Mouse (Mus musculus) liver, embryonic 12.5 days (tissue): Measurements from ENCODE around the gene Ide. TPM values are rescaled to one million over a fixed set of nuclear protein-coding genes. Genes with fewer than 3 reads are reported as not detected.

ENCODE experiments used
- ATAC-seq: fragments of 200-750 bp; cut with Nextera tagmentation; 2 replicates; pipeline ENCODE4 v1.8.0; 2017; ENCODE audit warnings: moderate number of reproducible peaks, mild to moderate bottlenecking, moderate library complexity
- H3K27ac ChIP-seq: fragments of 300-500 bp; sonication (generic); 2 replicates; pipeline ENCODE4 v1.5.1; 2016; ENCODE audit warnings: mild to moderate bottlenecking
- H3K27me3 ChIP-seq: fragments of 300-500 bp; sonication (generic); replicated peaks from 2 replicates; pipeline ENCODE4 v1.6.1; 2016; ENCODE audit warnings: mild to moderate bottlenecking, moderate library complexity
- H3K36me3 ChIP-seq: fragments of 300-500 bp; sonication (generic); 2 replicates; pipeline ENCODE4 v1.6.1; 2016; ENCODE audit warnings: mild to moderate bottlenecking, moderate library complexity
- H3K4me1 ChIP-seq: fragments of 300-500 bp; sonication (generic); 2 replicates; pipeline ENCODE4 v1.6.1; 2016
- H3K4me2 ChIP-seq: fragments of 300-500 bp; sonication (generic); 2 replicates; pipeline ENCODE4 v1.6.1; 2016; ENCODE audit warnings: mild to moderate bottlenecking, moderate library complexity
- H3K4me3 ChIP-seq: fragments of 300-500 bp; sonication (generic); 2 replicates; pipeline ENCODE4 v1.5.1; 2016; ENCODE audit warnings: mild to moderate bottlenecking, moderate library complexity
- H3K9ac ChIP-seq: fragments of 300-500 bp; sonication (generic); 2 replicates; pipeline ENCODE4 v1.6.1; 2016; ENCODE audit warnings: mild to moderate bottlenecking, moderate library complexity
- H3K9me3 ChIP-seq: fragments of 300-500 bp; sonication (generic); replicated peaks from 2 replicates; pipeline ENCODE4 v1.6.1; 2016; ENCODE audit warnings: mild to moderate bottlenecking, moderate library complexity
- WGBS: fragments of 180-500 bp; shearing (Covaris S2); methylation state at CpG from one replicate; pipeline ENCODE4 v1.1.7; 2016; ENCODE audit not compliant: insufficient replicate concordance; 5-methylcytosine and 5-hydroxymethylcytosine counted together
- polyA plus RNA-seq: library from polyadenylated mRNA; unstranded; fragments of >200 nt; fragmentation: Nextera tagmentation; extraction: Ambion mirVana; gene quantifications from 2 replicates; pipeline ENCODE4 v1.2.1, GENCODE M21; 2016

Ide gene
- polyA plus RNA-seq, 1 experiment from 2014 or later, result 54.2 TPM

DNA sequence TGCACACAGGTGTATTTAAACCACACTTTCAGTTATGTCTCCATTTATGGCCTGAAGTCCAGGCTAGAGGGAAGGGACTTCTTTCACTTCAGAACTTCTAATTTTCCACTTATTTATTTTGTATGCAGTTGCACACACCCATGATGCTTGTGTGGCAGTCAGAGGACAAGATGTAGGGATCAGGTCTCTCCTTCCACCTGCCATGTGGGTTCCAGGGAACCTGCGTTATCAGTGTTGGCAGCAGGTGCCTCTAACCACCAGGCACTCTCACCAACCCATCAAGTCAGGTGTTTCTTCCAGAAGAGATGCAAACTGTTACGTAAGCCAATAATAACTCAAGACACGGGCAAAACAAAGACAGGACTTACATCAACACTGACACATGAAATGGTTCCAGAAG lies 35.9 kb downstream of the Ide start:
- peaks cover 29% of the 10 kb centered on the region for H3K36me3 ChIP-seq
- ATAC-seq, result no peak
- H3K4me2 ChIP-seq, result no peak overlapping the region
- no peaks in the 10 kb centered on the region for H3K27me3 ChIP-seq
- no peak overlapping the region for H3K27ac ChIP-seq
- 84% methylated on average over 3 of the region's 3 CpGs for WGBS
- H3K9ac ChIP-seq, result no peak overlapping the region
- no peaks in the 10 kb centered on the region for H3K9me3 ChIP-seq
- H3K4me3 ChIP-seq, result no peak overlapping the region
- H3K4me1 ChIP-seq, result no peaks in the 10 kb centered on the region

DNA sequence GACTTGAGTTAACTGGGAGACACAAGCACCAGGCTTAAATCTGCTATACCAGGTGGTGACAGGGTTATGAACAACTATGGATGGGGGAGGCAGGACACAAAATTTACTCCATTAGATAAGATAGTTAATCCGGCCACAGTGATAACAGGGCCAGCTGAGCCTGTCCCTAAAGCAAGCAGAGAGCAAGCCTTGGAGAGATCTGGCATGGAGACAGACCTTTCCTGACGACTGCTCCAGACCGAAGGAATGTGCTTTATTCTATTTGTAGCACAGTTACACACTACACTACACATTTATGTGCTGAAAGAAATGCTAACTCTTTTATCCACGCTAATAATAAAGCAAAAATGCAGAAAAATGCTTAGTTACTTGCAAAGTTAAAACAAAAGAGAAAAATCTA lies 46.0 kb downstream of the Ide start:
- no peaks in the 10 kb centered on the region for H3K4me1 ChIP-seq
- no peak for ATAC-seq
- no peaks in the 10 kb centered on the region for H3K9me3 ChIP-seq
- no peak overlapping the region for H3K4me2 ChIP-seq
- no peak overlapping the region for H3K9ac ChIP-seq
- peaks cover 35% of the 10 kb centered on the region for H3K36me3 ChIP-seq
- H3K27me3 ChIP-seq, result no peaks in the 10 kb centered on the region
- no peak overlapping the region for H3K27ac ChIP-seq
- H3K4me3 ChIP-seq, result no peak overlapping the region
- WGBS, result 66% methylated on average over 4 of the region's 4 CpGs

DNA sequence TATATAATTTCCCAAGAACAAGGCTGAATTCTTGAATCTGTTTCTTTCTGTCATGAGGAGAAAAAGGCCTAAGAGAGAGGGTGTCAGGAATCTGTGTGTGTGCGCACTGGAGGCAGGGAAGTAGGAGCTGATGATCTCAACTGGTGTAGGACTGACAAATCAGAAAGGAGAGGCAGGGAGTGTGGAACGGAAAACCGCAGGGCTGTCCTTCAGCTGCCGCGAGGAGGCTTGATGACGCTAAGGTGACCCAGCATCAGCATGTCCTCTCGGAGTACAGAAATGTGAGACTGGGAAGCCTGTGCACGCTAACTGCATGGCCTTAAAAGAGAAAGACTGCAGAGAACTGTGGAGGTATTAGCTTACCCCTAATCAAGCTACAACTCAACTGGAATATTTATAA lies 46.7 kb downstream of the Ide start:
- Histone ChIP-seq H3K4me1 (no peaks in the 10 kb centered on the region), H3K4me3 (no peak overlapping the region), H3K9ac (no peak overlapping the region), H3K27me3 (no peaks in the 10 kb centered on the region), H3K9me3 (no peaks in the 10 kb centered on the region), H3K36me3 (peaks cover 37% of the 10 kb centered on the region), H3K4me2 (no peak overlapping the region), H3K27ac (no peak overlapping the region)
- WGBS, result 84% methylated on average over 8 of the region's 8 CpGs
- no peak for ATAC-seq

DNA sequence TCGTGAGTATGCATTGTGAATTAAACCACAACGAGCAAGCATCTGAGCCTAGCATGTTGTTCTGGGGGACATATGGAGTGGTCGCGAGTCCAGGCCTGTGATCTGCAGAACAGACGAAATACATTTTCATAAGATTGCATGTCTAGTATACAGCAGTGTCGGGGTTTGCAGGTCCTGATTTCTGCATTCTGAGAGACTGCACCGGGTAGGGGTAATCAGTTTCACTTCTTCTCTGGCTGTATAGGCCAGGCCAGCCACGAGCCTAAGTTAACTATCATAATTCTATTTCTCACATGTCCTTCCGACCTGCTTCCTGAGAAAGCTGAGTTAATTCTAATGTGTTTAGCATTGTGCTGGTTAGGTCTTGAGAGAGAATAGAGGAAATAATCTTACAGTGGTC lies 52.9 kb downstream of the Ide start:
- Histone ChIP-seq H3K4me3 (no peak overlapping the region), H3K27ac (no peak overlapping the region), H3K36me3 (peaks cover 71% of the 10 kb centered on the region), H3K9me3 (no peaks in the 10 kb centered on the region), H3K9ac (no peak overlapping the region), H3K4me1 (no peaks in the 10 kb centered on the region), H3K27me3 (no peaks in the 10 kb centered on the region), H3K4me2 (no peak overlapping the region)
- no peak for ATAC-seq
- WGBS, result 83% methylated on average over 9 of the region's 9 CpGs

DNA sequence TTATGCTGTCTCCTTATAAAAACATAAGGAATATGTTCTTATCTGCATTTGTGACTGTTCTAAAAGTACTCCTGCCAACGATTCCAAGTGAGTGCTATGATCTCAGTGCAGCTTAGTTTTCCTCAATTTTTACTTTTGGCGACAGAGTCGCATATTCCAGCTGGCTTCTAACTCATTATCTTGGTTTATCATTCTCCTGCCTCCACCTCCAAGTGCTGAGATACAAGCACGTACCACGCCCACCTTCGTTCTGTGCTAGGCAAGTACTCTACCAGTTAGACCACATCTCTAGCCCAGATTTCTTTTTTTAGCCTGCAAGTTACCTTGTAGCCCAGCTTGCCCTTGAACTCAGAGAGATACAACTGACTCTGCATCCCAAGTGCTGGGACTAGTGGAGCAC lies 54.5 kb downstream of the Ide start:
- H3K4me2 ChIP-seq, result no peak overlapping the region
- H3K4me1 ChIP-seq, result no peaks in the 10 kb centered on the region
- H3K4me3 ChIP-seq, result no peak overlapping the region
- ATAC-seq, result no peak
- H3K36me3 ChIP-seq, result peaks cover 87% of the 10 kb centered on the region
- H3K9ac ChIP-seq, result no peak overlapping the region
- no peak overlapping the region for H3K27ac ChIP-seq
- H3K9me3 ChIP-seq, result no peaks in the 10 kb centered on the region
- no peaks in the 10 kb centered on the region for H3K27me3 ChIP-seq
- WGBS, result 72% methylated on average over 6 of the region's 6 CpGs

DNA sequence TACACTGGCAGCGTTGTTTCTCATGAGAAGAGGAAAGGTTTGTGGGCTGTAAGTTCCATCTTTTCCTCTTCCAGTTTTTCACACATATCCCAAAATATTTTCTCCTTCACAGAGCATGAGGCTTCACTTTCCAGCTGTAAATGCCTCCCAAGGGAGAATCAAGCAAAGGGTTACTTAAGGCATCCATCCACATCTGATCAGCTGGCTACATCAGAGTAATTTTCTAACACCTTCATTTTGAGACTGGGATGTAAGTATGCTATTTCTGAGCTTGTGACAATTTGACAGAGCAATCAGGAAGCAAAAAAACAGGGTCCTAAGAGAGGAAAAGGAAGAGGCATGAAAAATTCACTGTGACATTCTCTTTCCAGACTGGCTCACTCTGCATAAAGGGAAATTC lies 55.9 kb downstream of the Ide start:
- no peaks in the 10 kb centered on the region for H3K27me3 ChIP-seq
- peaks cover 92% of the 10 kb centered on the region for H3K36me3 ChIP-seq
- no peak overlapping the region for H3K27ac ChIP-seq
- no peaks in the 10 kb centered on the region for H3K9me3 ChIP-seq
- WGBS, result 71% methylated on average over 1 of the region's 1 CpGs
- no peak for ATAC-seq
- H3K4me2 ChIP-seq, result no peak overlapping the region
- no peak overlapping the region for H3K4me3 ChIP-seq
- H3K9ac ChIP-seq, result no peak overlapping the region
- H3K4me1 ChIP-seq, result no peaks in the 10 kb centered on the region

DNA sequence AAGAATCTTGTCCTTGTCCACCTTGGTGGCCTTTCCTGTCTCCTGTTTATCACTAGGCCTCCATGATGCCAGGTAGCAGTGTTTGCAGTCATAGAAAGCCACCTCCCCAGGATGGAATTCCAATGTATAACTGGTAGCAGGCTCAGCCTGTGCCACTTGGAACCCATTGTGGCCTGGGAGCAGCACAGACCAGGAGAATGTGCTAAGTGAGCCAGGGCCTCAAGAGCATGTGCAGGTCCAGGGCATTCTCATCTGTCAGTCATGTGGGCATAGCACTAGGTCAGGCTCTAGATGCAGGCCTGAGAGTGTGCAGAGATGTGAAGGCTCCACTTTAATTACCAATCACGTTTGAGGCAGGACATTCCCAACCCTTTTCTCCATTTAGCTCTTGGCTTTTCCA lies 58.5 kb downstream of the Ide start:
- Histone ChIP-seq H3K27me3 (no peaks in the 10 kb centered on the region), H3K4me1 (no peaks in the 10 kb centered on the region), H3K36me3 (peaks cover 90% of the 10 kb centered on the region), H3K4me3 (no peak overlapping the region), H3K9me3 (no peaks in the 10 kb centered on the region), H3K27ac (no peak overlapping the region), H3K4me2 (no peak overlapping the region), H3K9ac (no peak overlapping the region)
- no peak for ATAC-seq
- 76% methylated on average over 1 of the region's 1 CpGs for WGBS

DNA sequence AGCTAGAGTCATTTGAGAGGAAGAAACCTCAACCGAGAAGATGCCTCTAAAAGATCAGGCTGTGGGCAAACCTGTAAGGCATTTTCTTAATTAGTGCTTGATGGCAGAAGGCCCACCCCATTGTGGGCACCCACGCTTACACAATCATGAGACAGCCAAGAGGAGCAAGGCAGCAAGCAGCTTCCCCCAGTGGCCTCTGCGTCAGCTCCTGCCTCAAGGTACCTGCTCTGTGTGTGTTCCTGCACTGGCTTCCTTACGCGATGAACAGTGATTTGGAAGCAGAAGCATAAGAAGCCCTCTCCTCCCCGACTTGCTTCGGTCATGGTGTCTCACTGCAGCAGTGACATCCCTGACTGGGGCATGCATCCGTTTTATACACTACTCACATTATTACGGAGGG lies 62.1 kb downstream of the Ide start:
- H3K4me3 ChIP-seq, result no peak overlapping the region
- no peaks in the 10 kb centered on the region for H3K9me3 ChIP-seq
- H3K27ac ChIP-seq, result no peak overlapping the region
- H3K4me1 ChIP-seq, result no peaks in the 10 kb centered on the region
- ATAC-seq, result no peak
- H3K4me2 ChIP-seq, result no peak overlapping the region
- no peaks in the 10 kb centered on the region for H3K27me3 ChIP-seq
- WGBS, result 84% methylated on average over 9 of the region's 9 CpGs
- H3K9ac ChIP-seq, result no peak overlapping the region
- H3K36me3 ChIP-seq, result peaks cover 71% of the 10 kb centered on the region

DNA sequence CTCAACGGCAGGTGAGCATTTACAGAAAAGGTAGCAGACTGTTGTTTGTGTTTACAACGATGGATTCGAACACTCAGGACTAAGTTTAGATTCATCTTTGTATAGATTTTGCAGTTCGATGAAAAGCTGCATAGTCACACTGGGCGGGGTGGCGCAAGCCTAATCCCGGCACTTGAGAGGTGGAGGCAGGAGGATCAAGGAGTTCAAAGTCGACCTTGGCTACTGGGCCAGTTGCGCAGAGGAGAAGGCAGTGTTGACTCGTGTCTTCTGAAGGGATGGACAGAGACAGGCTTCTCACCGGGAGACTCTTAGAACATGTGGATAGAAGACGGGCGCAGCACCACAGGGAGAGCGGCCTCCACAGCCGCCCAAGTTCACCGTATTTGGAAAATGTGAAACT lies 68.5 kb downstream of the Ide start:
- 88% methylated on average over 16 of the region's 16 CpGs for WGBS
- no peak for ATAC-seq

DNA sequence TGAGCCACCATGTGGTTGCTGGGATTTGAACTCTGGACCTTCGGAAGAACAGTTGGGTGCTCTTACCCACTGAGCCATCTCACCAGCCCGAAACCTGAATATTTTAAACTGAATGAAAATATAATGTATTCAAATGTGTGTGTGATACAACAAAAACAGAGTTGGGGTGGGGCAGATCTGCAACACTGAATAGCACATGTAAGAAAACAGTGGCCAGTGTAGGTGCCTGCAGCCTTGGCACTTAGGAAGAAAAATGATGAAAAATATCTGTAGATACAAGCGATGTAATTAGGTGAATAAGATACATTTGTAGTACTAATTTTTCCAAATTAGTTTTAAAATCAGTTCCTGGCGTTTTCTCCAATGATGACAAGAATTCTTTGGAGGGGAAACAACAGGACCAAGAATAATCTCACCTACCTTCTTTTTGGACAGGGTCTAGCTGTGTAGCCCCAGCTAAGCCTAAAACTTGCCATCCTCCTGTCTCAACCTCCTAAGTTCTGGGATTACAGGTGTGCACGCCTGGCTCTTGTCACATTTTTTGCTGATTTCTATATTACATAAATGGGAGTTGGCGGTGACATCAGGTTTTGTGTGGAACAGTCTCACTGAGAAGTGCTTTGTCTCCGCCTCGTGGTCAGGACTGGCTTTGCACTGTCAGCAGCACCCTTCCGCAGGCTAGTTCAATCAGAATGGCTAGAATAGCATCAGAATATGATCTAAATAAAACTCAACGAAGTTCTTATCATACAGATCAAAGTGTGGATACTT lies 72.1 kb downstream of the Ide start:
- ATAC-seq, result peak; percentile 71

More for the DNA sequence above, 68.5 kb downstream of the Ide start:
- H3K4me2 ChIP-seq, result no peak overlapping the region
- no peak overlapping the region for H3K9ac ChIP-seq
- H3K36me3 ChIP-seq, result peaks cover 34% of the 10 kb centered on the region
- H3K27me3 ChIP-seq, result 0 out of 2 replicates have a peak, but pooled peaks cover under 1% of the 10 kb centered on the region
- no peak overlapping the region for H3K4me3 ChIP-seq
- H3K9me3 ChIP-seq, result no peaks in the 10 kb centered on the region
- H3K27ac ChIP-seq, result no peak overlapping the region
- peaks cover 13% of the 10 kb centered on the region for H3K4me1 ChIP-seq

DNA sequence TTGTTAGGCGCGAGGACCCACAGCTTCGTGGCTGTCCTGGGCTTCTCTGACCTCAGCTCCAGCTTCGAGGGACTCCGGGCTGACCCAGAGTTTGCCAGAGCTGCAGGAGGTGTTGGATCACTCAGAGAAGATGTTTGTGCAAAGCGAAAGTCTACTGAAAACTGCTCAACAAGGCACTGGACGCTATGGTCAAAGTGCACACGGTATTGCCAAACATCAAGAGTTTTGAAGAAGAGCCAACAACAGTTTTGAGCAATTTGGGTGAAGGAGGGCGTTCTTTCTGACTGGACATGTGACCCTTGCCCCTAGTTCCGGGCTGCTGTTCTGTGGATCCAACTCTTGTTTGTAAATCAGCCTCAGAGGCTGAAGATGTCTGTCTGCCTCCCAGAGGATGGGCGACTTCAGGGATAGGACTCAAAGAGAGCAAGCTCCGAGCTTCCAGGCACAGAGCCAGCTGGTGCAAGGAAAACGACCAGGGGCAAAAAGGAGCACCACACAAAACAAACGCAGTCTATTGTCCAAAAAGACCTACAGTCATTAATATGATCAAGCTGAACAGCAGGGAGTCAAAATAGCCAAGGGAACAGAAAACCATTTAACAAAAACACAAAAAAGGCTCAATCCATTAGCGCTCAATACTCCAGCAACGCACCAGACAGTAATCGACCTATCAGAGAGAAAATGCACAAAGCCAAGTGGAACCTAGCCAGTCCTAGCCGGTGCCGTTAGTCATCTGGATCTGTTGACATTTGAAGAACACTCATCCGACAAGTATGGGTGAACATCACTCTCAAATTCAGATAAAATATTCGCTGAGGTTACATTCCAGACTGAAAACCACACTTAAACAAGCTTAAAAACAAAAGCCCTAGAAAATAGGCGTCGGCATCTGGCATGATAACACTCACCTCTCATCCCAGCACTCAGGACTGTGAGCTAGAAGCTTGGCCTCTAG lies 73.4 kb downstream of the Ide start:
- Histone ChIP-seq H3K36me3 (peaks cover 11% of the 10 kb centered on the region), H3K4me2 (peak overlapping the region; percentile 32), H3K27ac (peak overlapping the region; percentile 62), H3K9ac (no peak overlapping the region), H3K4me1 (peaks cover 22% of the 10 kb centered on the region), H3K4me3 (no peak overlapping the region), H3K9me3 (no peaks in the 10 kb centered on the region), H3K27me3 (peaks cover 7% of the 10 kb centered on the region; the same call in 1 of the 2 replicates)
- peak; percentile 8; the same call in 1 of the 2 replicates for ATAC-seq
- WGBS, result 67% methylated on average over 23 of the region's 23 CpGs

More for the DNA sequence above, 72.1 kb downstream of the Ide start:
- Histone ChIP-seq H3K4me2 (no peak overlapping the region), H3K4me1 (peaks cover 22% of the 10 kb centered on the region), H3K36me3 (peaks cover 19% of the 10 kb centered on the region), H3K9me3 (no peaks in the 10 kb centered on the region), H3K9ac (no peak overlapping the region), H3K27me3 (0 out of 2 replicates have a peak, but pooled peaks cover 6% of the 10 kb centered on the region), H3K27ac (no peak overlapping the region), H3K4me3 (no peak overlapping the region)
- WGBS, result 31% methylated on average over 10 of the region's 10 CpGs

DNA sequence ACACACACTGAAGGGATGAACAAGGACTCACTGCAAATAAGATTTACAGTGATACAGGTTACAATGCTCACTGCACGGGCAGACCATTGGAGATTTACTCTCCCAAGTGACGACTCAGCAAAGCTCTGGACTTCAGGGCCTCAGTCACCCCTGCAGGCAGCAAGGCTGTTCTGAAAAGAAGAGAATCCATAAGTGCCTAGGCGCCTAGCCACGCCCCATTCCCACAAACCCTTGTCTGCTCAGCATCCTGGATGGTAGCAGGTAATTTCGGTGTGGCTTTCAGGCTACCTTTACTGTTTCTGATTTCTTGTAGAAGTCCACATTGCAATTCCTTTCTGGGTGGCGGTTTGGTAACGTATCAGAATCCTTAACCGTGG lies 74.1 kb downstream of the Ide start:
- Histone ChIP-seq H3K4me1 (peaks cover 22% of the 10 kb centered on the region), H3K9ac (no peak overlapping the region), H3K36me3 (peaks cover 4% of the 10 kb centered on the region), H3K27ac (peak overlapping the region; percentile 62), H3K27me3 (peaks cover 9% of the 10 kb centered on the region; the same call in 1 of the 2 replicates), H3K4me2 (peak overlapping the region; percentile 32), H3K4me3 (no peak overlapping the region), H3K9me3 (no peaks in the 10 kb centered on the region)
- no peak for ATAC-seq
- 55% methylated on average over 8 of the region's 8 CpGs for WGBS
